Mouse (Mus musculus): Measurements from ENCODE around the gene P2rx6.

DNA sequence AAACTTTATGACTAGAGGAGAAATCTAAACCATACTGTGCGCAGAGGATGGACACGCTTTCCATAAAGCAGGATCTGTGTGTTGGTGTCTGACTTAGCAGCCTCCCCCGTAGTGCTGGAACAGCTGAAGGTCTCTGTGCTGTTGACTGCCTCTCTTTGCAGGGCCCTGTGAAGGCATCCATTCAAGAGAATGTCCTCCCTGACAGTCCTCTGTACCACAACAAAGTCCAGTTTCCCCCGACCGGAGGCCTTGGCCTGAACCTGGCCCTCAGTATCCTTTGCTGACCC, 64.5 kb downstream of the P2rx6 start:
- TF ChIP-seq CTCF (IDR thresholded peaks at IDR 0.05; ENCODE audit: low read depth) (no peak), EP300 (IDR thresholded peaks at IDR 0.05; ENCODE audit: low read depth) (no peak)

All from heart, postnatal 0 days (tissue).